Mouse (Mus musculus): ENCODE data around the gene Fbxl12.

- TF ChIP-seq ZNF384 (IDR thresholded peaks at IDR 0.05; ENCODE audit: low read depth, low read length) (no peak), HCFC1 (IDR thresholded peaks at IDR 0.05; ENCODE audit: borderline replicate concordance, insufficient read depth, low read length) (no peak)
Observed at GRCm38 (mm10) chr9:20606269-20606668, 38.3 kb downstream of the Fbxl12 start.

All from ES-E14 (cell line).